Mouse (Mus musculus): ENCODE data around the gene Clgn. TPM values are rescaled to one million over a fixed set of nuclear protein-coding genes. Genes with fewer than 3 reads are reported as not detected.

Clgn gene
- polyA plus RNA-seq, 1 experiment from 2014 or later, result 6.5 TPM

- no peak for ATAC-seq
- H3K4me1 ChIP-seq (replicated peaks), result no peaks in the 10 kb centered on the region
These were observed 69.9 kb downstream of the Clgn start for GRCm38 (mm10) chr8:83459606-83460005.

More at GRCm38 (mm10) chr8:83459606-83460005, 69.9 kb downstream of the Clgn start:
- H3K4me3 ChIP-seq (replicated peaks), result no peak overlapping the region
- H3K4me2 ChIP-seq (replicated peaks), result no peak overlapping the region
- H3K36me3 ChIP-seq, result no peaks in the 10 kb centered on the region
- H3K9ac ChIP-seq (replicated peaks), result no peak overlapping the region
- 70% methylated on average over 3 of the region's 3 CpGs for WGBS
- H3K27ac ChIP-seq, result no peak overlapping the region
- no peaks in the 10 kb centered on the region for H3K27me3 ChIP-seq
- H3K9me3 ChIP-seq, result no peaks in the 10 kb centered on the region

Other genes starting within 250 kb of the Clgn start
- 12.6 and 13.5 TPM in 2 replicates for gene Tbc1d9, start 224.5 kb upstream of the Clgn start, polyA plus RNA-seq (2015; fragmentation: Nextera tagmentation; extraction: Ambion mirVana)
- gene Gm10645, start 223.7 kb upstream of the Clgn start, polyA plus RNA-seq (2015; fragmentation: Nextera tagmentation; extraction: Ambion mirVana), result 6.9 and 7.4 TPM in 2 replicates
- gene Ucp1, start 99.5 kb upstream of the Clgn start, polyA plus RNA-seq (2015; fragmentation: Nextera tagmentation; extraction: Ambion mirVana), result 0.15 and 0.16 TPM in 2 replicates
- gene Elmod2, start 57.4 kb upstream of the Clgn start, polyA plus RNA-seq (2015; fragmentation: Nextera tagmentation; extraction: Ambion mirVana), result 30.5 and 32.0 TPM in 2 replicates
- gene Mgat4d, start 41.4 kb upstream of the Clgn start, polyA plus RNA-seq (2015; fragmentation: Nextera tagmentation; extraction: Ambion mirVana), result not detected in 2 replicates
- gene Scoc, start 68.5 kb downstream of the Clgn start, polyA plus RNA-seq (2015; fragmentation: Nextera tagmentation; extraction: Ambion mirVana), result 212 and 214 TPM in 2 replicates
- 0.04 TPM in 1 of 2 replicates, not detected in the other for gene Olfr370, start 145.9 kb downstream of the Clgn start, polyA plus RNA-seq (2015; fragmentation: Nextera tagmentation; extraction: Ambion mirVana)
- 380 and 382 TPM in 2 replicates for gene Ndufb7, start 176.8 kb downstream of the Clgn start, polyA plus RNA-seq (2015; fragmentation: Nextera tagmentation; extraction: Ambion mirVana)
- 820 and 847 TPM in 2 replicates for gene Tecr, start 218.1 kb downstream of the Clgn start, polyA plus RNA-seq (2015; fragmentation: Nextera tagmentation; extraction: Ambion mirVana)
- gene Dnajb1, start 218.3 kb downstream of the Clgn start, polyA plus RNA-seq (2015; fragmentation: Nextera tagmentation; extraction: Ambion mirVana), result 56.6 and 61.5 TPM in 2 replicates